Mouse (Mus musculus): Measurements from ENCODE around the gene Dcaf17. TPM values are rescaled to one million over a fixed set of nuclear protein-coding genes. Genes with fewer than 3 reads are reported as not detected.

Gene Dcaf17
- total RNA-seq, 4 experiments from 2014 or later = 3.5 to 5.3 (median 4.3) TPM

DNA sequence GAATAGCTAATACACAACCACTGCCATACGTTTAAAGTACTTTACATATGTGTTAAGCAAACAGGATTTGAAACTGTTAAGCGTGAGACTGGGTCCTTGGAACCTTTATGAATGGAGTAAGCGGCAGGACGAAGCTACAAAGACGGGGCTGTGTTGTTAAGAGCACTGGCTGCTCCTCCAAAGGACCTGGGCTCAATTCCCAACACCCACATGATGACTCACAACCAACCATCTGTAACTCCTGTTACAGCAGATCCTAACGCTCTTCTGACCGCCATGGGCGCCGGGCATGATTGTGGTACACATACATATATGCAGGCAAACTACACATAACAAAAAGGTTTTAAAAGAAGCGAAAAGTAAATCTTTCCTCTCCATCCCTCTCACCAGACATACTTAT lies 65.7 kb downstream of the Dcaf17 start:
- DNase-seq (ENCODE audit: low spot score) = no peak

DNA sequence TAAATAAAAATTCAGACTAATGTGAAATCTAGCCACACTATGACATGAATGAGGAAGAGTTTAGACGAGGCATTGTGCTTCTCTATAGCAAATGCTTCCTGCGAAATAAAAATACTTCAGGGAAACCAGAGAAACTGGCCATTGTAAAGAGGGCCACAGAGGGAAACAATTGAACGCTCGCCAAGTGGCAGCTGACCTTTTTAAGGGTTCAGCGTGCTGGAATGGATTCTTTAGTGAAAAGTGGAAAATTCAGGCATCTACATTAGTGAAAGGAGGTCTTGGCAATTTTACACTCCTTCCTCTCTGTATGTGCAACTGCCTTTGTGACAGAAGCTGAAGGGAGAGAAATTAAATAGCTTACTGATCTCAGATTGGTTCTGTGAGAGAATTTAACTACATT lies 66.3 kb downstream of the Dcaf17 start:
- no peak for DNase-seq (ENCODE audit: low spot score)

DNA sequence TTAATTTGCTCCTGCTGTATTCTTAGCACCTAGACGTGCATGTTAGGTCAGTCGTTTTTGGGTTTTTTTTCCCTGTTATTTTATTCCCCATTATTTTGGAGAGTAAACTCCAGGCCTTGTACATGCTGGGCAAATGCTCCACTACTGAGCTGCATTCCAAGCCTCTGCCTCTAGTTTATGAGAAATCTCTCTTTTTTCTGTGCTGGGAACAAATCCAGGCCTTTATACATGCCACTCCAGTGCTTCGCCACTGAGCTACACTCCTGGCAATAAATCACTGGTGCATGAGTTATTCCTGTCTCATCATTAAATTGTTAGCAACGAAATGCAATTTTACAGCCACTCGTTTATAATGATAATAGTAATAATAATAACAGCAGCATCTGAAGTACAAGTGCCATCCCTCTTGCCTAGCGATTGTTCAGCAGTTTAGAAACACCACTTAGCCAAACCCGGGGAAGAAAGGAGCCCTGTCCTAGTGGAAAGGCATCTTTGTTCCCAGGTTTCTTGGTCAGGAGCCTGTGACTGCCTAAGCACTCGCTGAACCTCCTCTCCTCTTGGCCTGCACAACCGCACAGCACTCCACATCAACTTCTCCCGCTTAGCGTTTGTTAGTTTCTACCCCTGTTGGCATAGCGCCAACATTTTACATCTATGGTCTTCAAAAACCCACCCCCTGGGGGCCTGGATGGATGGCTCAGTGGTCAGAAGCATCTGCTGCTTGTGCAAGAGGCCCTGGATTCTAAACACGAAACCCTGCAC lies 67.3 kb downstream of the Dcaf17 start:
- no peak for DNase-seq (ENCODE audit: low spot score)

DNA sequence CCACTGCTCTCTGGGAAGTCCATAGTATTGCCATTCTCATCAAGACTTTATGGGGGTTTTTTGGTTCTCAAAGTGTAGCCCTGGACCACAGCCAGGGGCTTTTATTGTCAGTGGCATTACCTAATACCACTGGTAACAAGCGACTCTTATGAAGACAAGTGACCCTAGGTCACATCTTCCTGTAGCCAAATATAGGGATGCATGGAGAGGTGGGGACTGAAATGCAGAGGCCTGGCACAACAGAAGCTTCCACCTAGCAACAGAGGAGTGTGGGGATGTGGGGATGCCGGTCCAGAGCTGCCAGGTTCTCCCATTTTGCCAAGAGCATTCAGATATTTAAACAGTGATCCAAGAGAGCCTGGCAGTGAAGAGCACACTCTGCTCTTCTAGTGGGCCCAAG lies 68.5 kb downstream of the Dcaf17 start:
- DNase-seq (ENCODE audit: low spot score) = no peak

DNA sequence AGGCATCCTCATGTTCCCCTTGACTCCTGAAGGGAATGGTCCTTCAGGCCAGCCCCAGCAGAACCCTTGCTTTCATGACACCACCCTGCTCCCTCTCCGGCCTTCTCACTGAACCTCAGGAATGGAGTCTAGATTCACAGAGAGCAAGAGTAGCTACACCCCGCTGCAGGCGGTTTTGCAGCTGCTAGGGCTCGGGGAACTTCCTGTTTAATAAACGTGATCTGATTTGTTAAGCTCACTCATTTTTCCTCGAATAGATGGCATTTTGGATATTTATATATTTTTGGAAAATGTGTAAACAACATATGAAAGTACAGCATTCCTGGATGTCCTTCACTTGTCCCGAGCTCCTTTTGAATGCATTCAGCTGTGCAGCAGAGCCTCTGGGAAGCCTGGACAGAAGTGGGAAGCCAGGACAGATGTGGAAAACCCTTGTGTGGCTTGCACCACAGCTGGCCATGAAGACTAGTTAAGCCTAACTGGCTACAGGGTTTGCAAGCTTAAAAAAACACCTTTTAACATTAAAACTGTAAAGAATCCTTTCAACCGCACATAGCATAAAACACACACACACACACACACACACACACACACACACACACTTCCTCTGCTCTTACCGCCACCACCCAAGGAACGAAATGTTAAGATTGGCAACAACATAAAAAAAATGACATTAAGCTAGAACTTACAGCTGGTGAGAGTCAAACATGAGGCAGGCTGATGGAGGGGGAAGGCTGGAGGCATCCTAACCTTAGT lies 72.8 kb downstream of the Dcaf17 start:
- no peak for DNase-seq (ENCODE audit: low spot score)

DNA sequence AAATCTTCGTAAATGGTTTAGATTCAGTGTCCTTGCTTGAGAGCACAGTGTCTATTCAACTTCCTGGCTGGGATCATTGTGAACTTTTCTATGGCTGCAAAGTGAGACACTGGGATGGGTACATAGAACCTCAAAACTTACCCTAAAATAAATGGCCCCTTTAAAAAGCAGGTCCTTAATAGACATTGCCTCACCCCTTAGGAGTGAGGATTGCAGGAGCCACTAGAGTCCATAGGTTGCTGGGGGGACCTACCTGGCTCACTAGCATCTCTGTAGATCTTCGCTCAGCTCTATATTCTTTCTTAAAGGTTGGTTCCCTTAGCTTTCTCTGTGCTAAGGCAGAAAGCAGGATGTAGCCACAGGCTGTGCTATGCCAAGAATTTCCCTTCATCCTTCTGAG lies 75.2 kb downstream of the Dcaf17 start:
- no peak for DNase-seq (ENCODE audit: low spot score)

DNA sequence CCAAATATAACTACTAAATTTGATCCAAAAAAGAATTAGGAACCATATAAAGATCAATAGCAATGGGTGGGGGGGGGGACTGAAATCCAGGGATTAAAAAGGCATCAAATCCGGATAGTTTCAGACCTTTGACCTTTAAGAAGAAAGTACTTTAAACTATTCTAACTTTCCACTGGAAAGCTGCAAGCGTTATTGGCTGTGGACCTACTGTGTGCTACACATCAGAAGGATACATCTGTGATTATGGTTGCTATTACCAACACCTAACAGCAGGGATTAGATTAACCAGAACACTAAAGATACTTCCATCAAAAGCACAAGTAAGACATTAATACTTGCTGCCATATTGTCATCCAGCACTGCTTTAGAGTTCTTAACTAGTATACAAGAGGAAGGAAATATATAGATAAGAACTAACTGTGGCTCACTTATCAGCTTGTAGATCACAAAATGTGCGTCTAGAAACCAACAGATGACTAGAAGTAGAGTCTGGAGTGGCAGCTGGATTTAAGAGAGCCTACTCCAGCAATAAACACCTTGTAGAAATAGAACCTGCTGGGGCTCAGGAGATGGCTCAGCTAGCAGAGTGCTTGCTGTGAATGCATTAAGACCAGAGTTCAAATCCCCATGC lies 76.9 kb downstream of the Dcaf17 start:
- no peak for DNase-seq (ENCODE audit: low spot score)

DNA sequence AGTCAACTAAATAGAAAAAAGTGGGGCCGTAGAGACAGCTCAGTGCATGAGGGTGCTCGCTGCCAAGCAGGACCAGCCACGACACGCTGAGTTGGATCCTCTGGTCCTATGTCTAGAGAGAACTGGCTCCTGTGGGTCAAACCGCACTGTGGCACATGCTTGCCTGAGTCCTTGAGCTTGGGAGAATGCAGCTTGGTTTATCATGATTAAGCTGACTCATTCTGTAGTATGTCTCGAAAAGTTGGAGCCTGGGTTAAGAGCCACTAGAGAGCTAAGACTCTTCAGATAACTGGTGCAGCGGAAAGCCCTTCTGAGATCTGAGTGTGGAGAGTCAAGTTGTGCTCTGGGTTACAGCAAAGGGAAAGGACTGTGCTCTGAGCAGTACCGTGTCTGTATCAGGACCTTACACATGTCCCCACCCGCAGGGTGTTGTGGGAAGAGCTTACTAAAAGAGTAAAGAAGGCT lies 78.9 kb downstream of the Dcaf17 start:
- DNase-seq (ENCODE audit: low spot score) = no peak

DNA sequence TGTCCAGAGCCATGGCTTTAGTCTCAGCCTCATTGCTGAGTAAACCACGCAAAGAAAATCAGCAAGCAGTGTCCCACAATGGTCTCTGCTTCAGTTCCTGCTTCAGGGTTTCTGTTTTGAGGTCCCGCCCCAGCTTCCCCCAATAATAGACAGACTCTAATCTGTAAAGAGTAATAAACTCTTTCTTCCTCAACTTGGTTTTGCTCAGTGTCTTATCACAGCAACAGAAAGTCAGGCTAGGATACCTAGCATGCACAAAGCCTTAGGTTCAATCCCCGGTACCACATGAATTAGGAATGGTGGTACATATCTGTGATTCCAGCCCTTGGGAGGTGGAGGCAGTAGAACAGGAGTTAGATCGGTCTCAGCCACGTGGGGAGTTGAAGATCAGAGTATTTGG lies 79.7 kb downstream of the Dcaf17 start:
- no peak for DNase-seq (ENCODE audit: low spot score)

DNA sequence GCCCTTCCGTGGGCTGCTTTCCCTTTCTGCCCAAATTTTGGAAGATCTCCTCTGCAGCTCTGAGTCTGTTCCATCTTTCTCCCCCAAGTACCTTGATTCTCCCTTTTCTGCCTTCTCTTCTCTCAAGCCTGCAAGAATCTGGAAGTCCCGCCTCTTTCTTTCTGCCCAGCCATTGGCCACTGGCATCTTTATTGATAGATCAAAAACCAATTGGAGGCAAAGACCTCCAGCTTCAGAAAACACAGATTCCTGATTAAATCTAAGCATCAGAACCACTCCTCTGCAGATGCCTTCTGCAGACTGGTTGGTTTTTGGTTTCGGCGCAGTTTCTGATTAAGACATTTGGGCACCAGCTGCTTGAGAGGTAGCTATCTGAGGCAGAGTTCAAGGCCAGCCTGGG lies 85.5 kb downstream of the Dcaf17 start:
- DNase-seq (ENCODE audit: low spot score) = no peak

DNA sequence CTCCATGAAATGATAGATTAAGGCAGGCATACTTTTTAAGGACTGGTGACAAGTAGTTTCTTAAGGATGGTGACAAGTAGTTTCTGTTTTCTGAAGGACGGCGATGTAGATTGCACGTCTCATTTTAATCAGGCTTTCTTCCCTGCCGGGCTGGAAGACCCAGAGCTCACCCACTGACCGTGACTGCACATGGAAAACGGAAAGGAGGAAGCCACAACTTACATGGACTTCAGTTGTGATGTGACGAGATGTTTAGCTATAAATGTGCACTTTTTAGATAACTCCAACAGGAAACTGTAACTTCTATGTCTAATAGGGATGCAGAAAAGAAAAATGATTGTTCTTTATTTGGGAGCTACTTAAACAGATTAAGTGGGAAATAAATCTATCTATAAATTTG lies 87.3 kb downstream of the Dcaf17 start:
- no peak for DNase-seq (ENCODE audit: low spot score)

DNA sequence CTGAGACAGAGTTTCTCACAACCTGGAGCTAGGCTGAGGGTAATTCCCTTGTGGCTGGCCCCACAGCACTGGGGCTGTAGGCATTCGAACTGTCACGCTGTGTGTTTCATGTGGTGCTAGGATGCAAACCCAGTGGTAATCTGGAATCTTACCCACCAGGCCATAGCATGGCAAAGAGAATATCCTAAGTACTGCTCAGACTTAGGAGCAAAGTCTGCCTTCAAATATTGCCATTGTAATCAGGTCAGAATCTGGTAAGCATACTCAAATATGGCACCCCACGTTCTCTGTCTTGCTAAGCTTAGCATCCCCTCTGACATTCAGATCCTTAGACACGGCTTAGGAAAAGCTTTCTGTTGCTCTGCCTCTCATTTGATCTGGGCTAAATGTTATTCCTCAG lies 90.7 kb downstream of the Dcaf17 start:
- DNase-seq (ENCODE audit: low spot score) = no peak

DNA sequence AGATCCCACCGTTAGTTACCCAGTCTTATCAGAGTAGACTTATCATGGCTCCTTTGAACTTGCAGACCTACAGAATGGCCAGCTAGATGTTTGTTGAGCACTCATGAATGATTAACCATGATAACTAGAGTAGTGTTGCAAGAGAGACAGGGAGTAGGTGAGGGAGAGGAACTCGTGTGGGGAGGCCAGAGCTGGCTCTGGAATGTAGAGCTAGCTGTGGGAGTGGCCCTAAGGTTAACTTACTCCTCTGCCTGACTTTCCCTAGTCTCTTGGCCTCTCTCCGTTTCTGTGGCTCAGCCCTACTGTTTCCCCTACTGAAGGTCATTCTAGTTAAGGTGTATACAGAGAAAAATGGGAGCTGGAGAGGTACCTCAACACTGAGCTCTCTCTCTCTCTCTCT lies 91.1 kb downstream of the Dcaf17 start:
- DNase-seq (ENCODE audit: low spot score) = no peak

DNA sequence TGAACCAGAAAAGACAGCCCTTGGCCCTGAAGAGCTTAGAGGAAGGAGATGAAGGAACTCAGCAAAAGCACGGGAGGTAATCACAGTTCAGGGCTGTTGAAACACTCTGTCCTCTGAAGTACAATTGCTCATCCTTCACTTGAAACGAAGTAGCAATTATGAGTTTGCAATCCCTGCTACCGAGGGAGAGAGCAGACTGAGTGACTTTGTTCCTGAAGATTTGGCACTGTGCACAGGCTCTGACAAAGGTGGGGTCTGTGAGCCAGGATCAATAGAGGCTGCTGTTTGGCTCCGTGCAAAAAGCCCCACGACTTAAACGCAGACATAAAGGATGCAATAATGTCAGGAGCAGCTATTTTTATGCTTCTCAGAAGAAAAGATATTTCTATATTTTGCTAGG lies 92.7 kb downstream of the Dcaf17 start:
- no peak for DNase-seq (ENCODE audit: low spot score)

Other genes starting within 250 kb of the Dcaf17 start
- gene Tlk1, start 229.6 kb upstream of the Dcaf17 start, total RNA-seq (2022) = 10 to 100 TPM; 27.5 to 38.2 (median 32.4) TPM
- 1 to 10 TPM; 4.0 to 6.1 (median 5.8) TPM for gene Mettl8, start 255 bp downstream of the Dcaf17 start, total RNA-seq (2022)
- gene Cybrd1, start 62.6 kb downstream of the Dcaf17 start, total RNA-seq (2022) = 1 to 10 TPM; 1.4 to 3.9 (median 1.6) TPM
- 10 to 100 TPM; 53.5 to 61.3 (median 59.5) TPM for gene Dync1i2, start 156.4 kb downstream of the Dcaf17 start, total RNA-seq (2022)